Mouse (Mus musculus) left cerebral cortex, adult 18-20 months (tissue): ENCODE results near the gene Trpm5. TPM values are rescaled to one million over a fixed set of nuclear protein-coding genes. Genes with fewer than 3 reads are reported as not detected.

Source experiments
- DNase-seq, 2 experiments: peaks; one replicate each; pipeline ENCODE4 v3.0.0; 2021 to 2022; ENCODE audit warnings: low spot score in 2 of 2, mixed read lengths in 1 of 2
- total RNA-seq, 2 experiments: library from RNA; stranded (reverse); gene quantifications; 2 replicates each; pipeline ENCODE4 v1.2.3; 2021

Gene Trpm5
- total RNA-seq, 2 experiments from 2014 or later: not detected

GRCm38 (mm10) chr7:143106062-143106461 lies 11.6 kb upstream of the Trpm5 start, which contains the start of gene Kcnq1:
Gene Kcnq1 (plus strand): TSS chr7:143106362.
- DNase-seq: no peak

GRCm38 (mm10) chr7:143105258-143105897 lies 10.9 kb upstream of the Trpm5 start:
- no peak for DNase-seq

- peak; percentile 19 to 21 for DNase-seq
Measured at GRCm38 (mm10) chr7:143100759-143101158, 6.3 kb upstream of the Trpm5 start.

GRCm38 (mm10) chr7:143095554-143095907 lies 1.1 kb upstream of the Trpm5 start:
- no peak for DNase-seq

GRCm38 (mm10) chr7:143093847-143094246 lies 595 bp downstream of the Trpm5 start:
- no peak for DNase-seq

GRCm38 (mm10) chr7:143087070-143087579 lies 7.3 kb downstream of the Trpm5 start:
- DNase-seq: peak; percentile 28 to 52

GRCm38 (mm10) chr7:143086366-143086765 lies 8.1 kb downstream of the Trpm5 start:
- DNase-seq: peak; percentile 29 to 61

GRCm38 (mm10) chr7:143083708-143084107 lies 10.7 kb downstream of the Trpm5 start:
- DNase-seq: no peak

- no peak for DNase-seq
Measured at GRCm38 (mm10) chr7:143082024-143082423, 12.4 kb downstream of the Trpm5 start.

GRCm38 (mm10) chr7:143077351-143077750 lies 17.1 kb downstream of the Trpm5 start:
- DNase-seq: no peak

GRCm38 (mm10) chr7:143075394-143075793 lies 19.0 kb downstream of the Trpm5 start:
- DNase-seq: no peak

- peak; percentile 29 to 31 for DNase-seq
Measured at GRCm38 (mm10) chr7:143073086-143073485, 21.4 kb downstream of the Trpm5 start.

GRCm38 (mm10) chr7:143072605-143073004 lies 21.8 kb downstream of the Trpm5 start:
- DNase-seq: no peak

GRCm38 (mm10) chr7:143070506-143071070 lies 23.9 kb downstream of the Trpm5 start:
- no peak for DNase-seq

GRCm38 (mm10) chr7:143069751-143070400 lies 24.6 kb downstream of the Trpm5 start:
- no peak for DNase-seq

GRCm38 (mm10) chr7:143068882-143069591 lies 25.4 kb downstream of the Trpm5 start, which contains the start of gene Tssc4:
Gene Tssc4 (plus strand): TSS chr7:143069249.
- peak; percentile 97 to 98 for DNase-seq

- DNase-seq: peak in 1 of 2 experiments; percentile 35
Measured at GRCm38 (mm10) chr7:143068316-143068881, 26.0 kb downstream of the Trpm5 start.

- DNase-seq: no peak
Measured at GRCm38 (mm10) chr7:143067897-143068296, 26.5 kb downstream of the Trpm5 start.

GRCm38 (mm10) chr7:143067469-143067868 lies 27.0 kb downstream of the Trpm5 start:
- no peak for DNase-seq

- DNase-seq: no peak
Measured at GRCm38 (mm10) chr7:143065692-143066091, 28.8 kb downstream of the Trpm5 start.

GRCm38 (mm10) chr7:143064226-143064625 lies 30.2 kb downstream of the Trpm5 start:
- DNase-seq: no peak
